Mouse (Mus musculus) intestine, embryonic 16.5 days (tissue): ENCODE data around the gene Slc35b2. TPM values are rescaled to one million over a fixed set of nuclear protein-coding genes. Genes with fewer than 3 reads are reported as not detected.

ENCODE experiments used
- ATAC-seq: fragments of 200-750 bp; cut with Nextera tagmentation; 2 replicates; pipeline ENCODE4 v1.8.0; 2017; ENCODE audit warnings: moderate TSS enrichment, moderate library complexity
- H3K27ac ChIP-seq: fragments of 300-500 bp; sonication (generic); 2 replicates; pipeline ENCODE4 v1.5.1; 2014; ENCODE audit warnings: mild to moderate bottlenecking, low read length
- H3K27me3 ChIP-seq: fragments of 300-500 bp; sonication (generic); replicated peaks from 2 replicates; pipeline ENCODE4 v1.6.1; 2014; ENCODE audit warnings: low read length, control low read depth, mixed read lengths; ENCODE audit not compliant: control insufficient read depth, insufficient read depth
- H3K36me3 ChIP-seq: fragments of 300-500 bp; sonication (generic); 2 replicates; pipeline ENCODE4 v1.6.1; 2014; ENCODE audit warnings: low read length, control low read depth; ENCODE audit not compliant: control insufficient read depth, insufficient read depth
- H3K4me1 ChIP-seq: fragments of 300-500 bp; sonication (generic); 2 replicates; pipeline ENCODE4 v1.6.1; 2014; ENCODE audit warnings: low read length, control low read depth, mixed read lengths; ENCODE audit not compliant: control insufficient read depth, insufficient read depth
- H3K4me2 ChIP-seq: fragments of 300-500 bp; sonication (generic); 2 replicates; pipeline ENCODE4 v1.6.1; 2014; ENCODE audit warnings: low read depth, low read length, control low read depth
- H3K4me3 ChIP-seq: fragments of 300-500 bp; sonication (generic); 2 replicates; pipeline ENCODE4 v1.5.1; 2014; ENCODE audit warnings: mild to moderate bottlenecking, low read length
- H3K9ac ChIP-seq: fragments of 300-500 bp; sonication (generic); 2 replicates; pipeline ENCODE4 v1.6.1; 2014; ENCODE audit warnings: low read depth, low read length
- H3K9me3 ChIP-seq: fragments of 300-500 bp; sonication (generic); 2 replicates; pipeline ENCODE4 v1.6.1; 2016; ENCODE audit warnings: low read length, control low read depth; ENCODE audit not compliant: control insufficient read depth
- WGBS: fragments of 180-500 bp; shearing (Covaris S2); extraction: QIAGEN DNeasy Blood & Tissue Kit; methylation state at CpG from one replicate; pipeline ENCODE4 v1.1.7; 2014; 5-methylcytosine and 5-hydroxymethylcytosine counted together
- polyA plus RNA-seq: library from polyadenylated mRNA; unstranded; fragments of >200 nt; fragmentation: Nextera tagmentation; extraction: Ambion mirVana; gene quantifications from 2 replicates; pipeline ENCODE4 v1.2.1, GENCODE M21; 2015

Gene Slc35b2
- polyA plus RNA-seq, result 132 and 136 TPM in 2 replicates

DNA sequence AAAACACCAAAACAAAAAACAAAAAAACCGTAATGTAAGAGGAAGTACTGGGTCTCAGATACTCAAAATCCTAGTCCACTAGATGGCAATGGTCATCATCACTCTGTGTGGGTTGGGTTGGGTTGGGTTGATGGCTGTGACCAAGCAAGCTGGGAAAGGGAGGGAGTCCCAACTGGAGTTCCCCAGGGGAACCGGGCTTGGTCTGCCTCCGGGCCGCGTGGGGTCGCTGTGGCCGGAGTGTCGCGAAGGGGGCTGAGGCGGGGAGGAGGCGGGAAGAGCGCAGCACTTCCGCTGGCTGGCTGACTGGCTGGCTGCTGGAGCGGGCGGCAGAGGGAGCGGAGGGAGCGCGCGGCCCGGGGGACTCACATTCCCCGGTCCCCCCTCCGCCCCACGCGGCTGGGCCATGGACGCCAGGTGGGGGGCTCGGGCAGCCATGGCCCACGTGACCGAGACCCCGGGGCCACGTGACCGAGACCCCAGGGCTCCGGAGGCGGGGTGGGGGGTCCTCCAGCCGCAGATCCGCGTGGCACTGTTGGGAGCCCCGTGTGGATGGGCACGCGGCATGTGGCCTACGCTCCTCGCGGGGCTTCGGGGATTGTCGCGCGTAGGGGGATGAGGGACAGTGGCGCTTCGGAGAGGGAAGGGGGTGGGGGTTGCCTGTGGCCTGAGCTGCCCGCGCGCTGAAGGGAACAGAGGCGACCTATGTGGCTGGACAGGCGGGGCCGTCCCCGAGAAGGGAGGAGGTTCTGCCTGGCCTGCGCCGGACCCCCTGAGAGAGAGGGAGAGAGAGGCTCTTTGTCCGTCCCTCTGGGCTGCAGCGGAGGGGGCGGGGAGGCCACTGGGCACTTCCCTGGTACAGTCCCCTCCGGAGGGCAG lies at the start of gene Slc35b2:
Gene Slc35b2 (plus strand): TSS at position 220 of the 876 bp plus-strand sequence.
- H3K27ac ChIP-seq, result peak within 1 kb of the TSS; percentile 81
- ATAC-seq, result peak; percentile 87
- under 1% methylated on average over 58 of the region's 61 CpGs for WGBS

DNA sequence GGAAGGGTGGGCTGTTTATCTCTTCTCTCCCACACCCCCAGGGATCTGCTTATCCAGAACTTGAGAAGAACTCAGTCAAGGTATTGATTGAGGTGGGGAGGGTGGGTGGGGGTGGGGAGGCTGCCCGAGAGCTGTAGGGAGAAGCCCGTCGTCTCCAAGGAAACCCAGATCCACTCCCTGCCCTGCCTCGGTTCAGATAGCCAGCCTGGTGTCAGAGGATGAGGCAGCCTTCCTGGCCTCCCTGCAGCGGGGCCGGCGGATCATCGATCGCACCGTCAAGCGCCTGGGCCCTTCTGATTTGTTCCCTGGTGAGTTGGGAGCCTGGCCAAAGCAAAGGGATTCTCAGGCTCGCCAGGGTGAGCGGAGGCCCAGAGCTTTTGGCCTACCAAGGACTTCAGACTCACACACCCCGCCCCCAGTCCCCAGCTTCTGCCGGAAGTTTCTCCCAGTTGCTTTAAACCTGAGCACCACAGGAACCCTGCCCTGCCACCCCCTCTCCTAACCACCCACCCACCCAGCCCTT lies 48.4 kb upstream of the Slc35b2 start:
- Histone ChIP-seq H3K4me1 (no peaks in the 10 kb centered on the region; the same call in 1 of the 2 replicates), H3K4me2 (no peak overlapping the region), H3K9me3 (no peaks in the 10 kb centered on the region), H3K9ac (no peak overlapping the region), H3K36me3 (peaks cover 10% of the 10 kb centered on the region), H3K27me3 (no peaks in the 10 kb centered on the region), H3K27ac (no peak overlapping the region), H3K4me3 (no peak overlapping the region)
- peak; percentile 57; the same call in 1 of the 2 replicates for ATAC-seq
- 53% methylated on average over 15 of the region's 15 CpGs for WGBS

More for the DNA sequence above, at the start of gene Slc35b2:
- Histone ChIP-seq H3K4me2 (peak within 1 kb of the TSS; percentile 89), H3K9ac (peak within 1 kb of the TSS; percentile 97), H3K4me1 (peaks cover 16% of the 10 kb centered on the region), H3K27me3 (no peaks in the 10 kb centered on the region), H3K36me3 (peaks cover 14% of the 10 kb centered on the region), H3K9me3 (no peaks in the 10 kb centered on the region), H3K4me3 (peak within 1 kb of the TSS; percentile 88)

DNA sequence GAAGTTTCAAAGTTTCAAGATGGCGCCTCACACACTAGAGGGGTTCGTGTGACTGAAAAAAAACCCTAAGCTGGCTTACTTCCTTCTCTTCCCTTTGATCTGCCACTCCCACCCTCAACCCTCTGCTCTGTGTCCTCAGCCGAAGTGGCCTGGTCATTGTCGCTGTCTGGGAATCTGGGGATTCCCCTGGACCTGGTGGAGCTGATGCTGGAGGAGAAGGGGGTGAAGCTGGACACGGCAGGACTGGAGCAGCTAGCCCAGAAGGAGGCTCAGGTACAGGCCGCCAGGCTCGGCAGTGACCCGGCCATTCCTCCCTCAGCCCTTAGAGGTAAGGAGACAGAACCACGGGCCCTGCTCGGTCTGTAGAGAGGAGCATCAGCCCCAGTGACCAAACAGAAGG lies 47.9 kb upstream of the Slc35b2 start:
- 81% methylated on average over 10 of the region's 10 CpGs for WGBS
- no peak overlapping the region for H3K9ac ChIP-seq
- ATAC-seq, result no peak

DNA sequence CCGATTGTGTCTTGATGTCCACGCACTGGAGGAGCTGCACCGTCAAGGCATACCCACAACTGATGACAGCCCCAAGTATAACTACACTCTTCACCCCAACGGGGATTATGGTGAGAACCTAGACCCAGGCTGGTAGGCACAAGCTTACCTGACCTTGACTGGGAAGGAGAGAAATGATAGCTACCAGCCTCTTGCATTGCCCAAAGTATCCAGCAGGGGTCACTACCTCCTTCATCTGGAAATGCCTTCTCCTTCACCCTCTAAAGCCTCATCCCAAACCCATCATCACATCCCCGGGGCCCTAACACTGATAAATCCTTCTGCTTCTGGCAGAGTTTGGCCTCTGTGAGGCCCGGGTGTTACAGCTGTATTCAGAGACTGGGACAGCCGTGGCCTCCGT lies 47.2 kb upstream of the Slc35b2 start:
- Histone ChIP-seq H3K9ac (no peak overlapping the region), H3K9me3 (no peaks in the 10 kb centered on the region), H3K36me3 (peaks cover 10% of the 10 kb centered on the region), H3K27ac (no peak overlapping the region), H3K4me1 (no peaks in the 10 kb centered on the region; the same call in 1 of the 2 replicates), H3K4me2 (no peak overlapping the region), H3K4me3 (no peak overlapping the region), H3K27me3 (no peaks in the 10 kb centered on the region)
- 52% methylated on average over 8 of the region's 8 CpGs for WGBS
- 0 out of 2 replicates have a peak, but pooled peaks have one; percentile 11 for ATAC-seq

More for the DNA sequence above, 47.9 kb upstream of the Slc35b2 start:
- H3K27me3 ChIP-seq, result no peaks in the 10 kb centered on the region
- H3K27ac ChIP-seq, result no peak overlapping the region
- H3K4me2 ChIP-seq, result no peak overlapping the region
- H3K36me3 ChIP-seq, result peaks cover 10% of the 10 kb centered on the region
- no peaks in the 10 kb centered on the region for H3K9me3 ChIP-seq
- H3K4me1 ChIP-seq, result no peaks in the 10 kb centered on the region; the same call in 1 of the 2 replicates
- H3K4me3 ChIP-seq, result no peak overlapping the region

DNA sequence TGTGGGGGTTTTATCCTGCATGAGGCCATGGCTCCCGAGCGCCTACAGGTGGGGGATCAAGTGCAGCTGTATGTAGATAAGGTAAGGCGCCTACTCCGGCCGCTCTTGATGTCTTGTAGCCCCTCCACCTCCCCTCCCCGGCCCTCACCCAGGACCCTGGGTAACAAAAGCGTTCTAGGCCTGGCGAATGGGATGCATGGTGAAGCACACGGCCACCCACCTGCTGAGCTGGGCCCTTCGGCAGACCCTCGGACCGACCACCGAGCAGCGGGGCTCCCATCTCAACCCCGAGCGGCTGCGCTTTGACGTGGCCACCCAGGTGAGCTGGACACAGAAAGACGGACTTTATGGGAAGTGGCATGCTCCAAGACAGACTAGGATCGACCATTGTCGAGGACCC lies 46.5 kb upstream of the Slc35b2 start:
- H3K27ac ChIP-seq, result no peak overlapping the region
- no peaks in the 10 kb centered on the region; the same call in 1 of the 2 replicates for H3K4me1 ChIP-seq
- no peak overlapping the region for H3K9ac ChIP-seq
- H3K4me2 ChIP-seq, result no peak overlapping the region
- ATAC-seq, result no peak
- no peak overlapping the region for H3K4me3 ChIP-seq
- no peaks in the 10 kb centered on the region for H3K9me3 ChIP-seq
- peaks cover 10% of the 10 kb centered on the region for H3K36me3 ChIP-seq
- no peaks in the 10 kb centered on the region for H3K27me3 ChIP-seq
- 91% methylated on average over 21 of the region's 21 CpGs for whole genome bisulfite sequencing

DNA sequence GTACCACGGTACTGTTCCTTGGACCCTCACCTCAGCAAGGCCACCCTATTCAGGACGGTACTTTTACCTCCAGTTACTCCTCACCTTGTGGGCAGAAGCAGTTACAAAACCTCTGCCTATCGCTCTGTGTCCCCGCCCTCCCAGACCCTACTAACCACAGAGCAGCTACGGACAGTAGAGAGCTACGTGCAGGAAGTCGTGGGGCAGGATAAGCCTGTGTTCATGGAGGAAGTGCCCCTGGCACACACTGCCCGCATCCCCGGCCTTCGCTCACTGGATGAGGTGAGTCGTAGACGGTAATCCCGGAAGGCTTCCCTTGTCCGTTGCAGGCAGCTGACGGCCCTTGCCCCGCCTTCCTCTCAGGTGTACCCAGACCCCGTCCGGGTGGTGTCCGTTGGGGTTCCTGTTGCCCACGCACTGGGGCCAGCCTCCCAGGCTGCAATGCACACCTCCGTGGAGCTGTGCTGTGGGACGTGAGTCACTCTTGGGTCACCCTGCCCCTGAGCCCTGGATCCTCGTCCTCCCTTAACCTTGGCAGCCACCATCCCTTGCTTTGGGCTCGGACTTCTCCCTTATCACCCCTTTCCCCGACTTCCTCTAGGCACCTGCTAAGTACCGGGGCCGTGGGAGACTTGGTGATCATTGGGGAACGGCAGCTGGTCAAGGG lies 46.0 kb upstream of the Slc35b2 start:
- ATAC-seq, result no peak
- WGBS, result 90% methylated on average over 28 of the region's 28 CpGs
- no peak overlapping the region for H3K9ac ChIP-seq
- peaks cover 1% of the 10 kb centered on the region; the same call in 1 of the 2 replicates for H3K4me1 ChIP-seq
- peaks cover 10% of the 10 kb centered on the region for H3K36me3 ChIP-seq
- no peak overlapping the region for H3K4me2 ChIP-seq
- no peaks in the 10 kb centered on the region for H3K9me3 ChIP-seq
- no peak overlapping the region for H3K4me3 ChIP-seq
- 0 out of 2 replicates have a peak, but pooled peaks cover 3% of the 10 kb centered on the region for H3K27me3 ChIP-seq
- no peak overlapping the region for H3K27ac ChIP-seq

DNA sequence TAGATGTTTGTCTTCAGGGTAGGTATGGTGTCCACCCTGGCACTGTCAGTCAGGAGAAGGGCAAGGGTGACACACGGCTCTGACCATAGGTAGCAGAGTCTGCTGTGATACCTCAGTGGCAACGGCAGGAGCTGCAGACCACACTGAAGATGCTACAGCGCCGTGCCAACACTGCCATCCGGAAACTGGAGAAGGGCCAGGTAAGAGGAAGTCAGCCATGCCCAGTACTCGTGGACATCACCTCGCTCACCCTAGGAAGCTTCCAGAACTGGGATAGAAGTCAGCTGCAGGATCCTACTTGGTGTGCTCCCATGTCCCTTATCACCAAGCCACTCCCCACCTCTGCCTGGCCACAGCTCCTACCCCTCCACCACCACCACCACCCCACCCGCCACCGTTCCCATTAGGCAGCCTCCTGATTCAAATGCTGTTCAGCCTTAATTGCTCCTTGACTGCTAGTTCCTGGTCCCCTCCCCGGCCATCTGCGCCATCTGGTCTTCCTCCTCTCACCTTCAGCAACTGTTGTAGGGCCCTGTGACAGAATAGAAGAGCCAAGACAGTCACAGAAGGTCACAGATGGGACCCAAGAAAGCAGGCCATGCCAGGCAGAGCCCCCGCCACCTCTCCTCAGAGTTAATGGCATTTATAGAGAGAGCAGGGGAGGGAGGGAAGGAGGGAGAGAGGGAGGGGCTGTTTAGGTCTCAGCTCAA lies 44.8 kb upstream of the Slc35b2 start:
- 75% methylated on average over 12 of the region's 12 CpGs for WGBS

DNA sequence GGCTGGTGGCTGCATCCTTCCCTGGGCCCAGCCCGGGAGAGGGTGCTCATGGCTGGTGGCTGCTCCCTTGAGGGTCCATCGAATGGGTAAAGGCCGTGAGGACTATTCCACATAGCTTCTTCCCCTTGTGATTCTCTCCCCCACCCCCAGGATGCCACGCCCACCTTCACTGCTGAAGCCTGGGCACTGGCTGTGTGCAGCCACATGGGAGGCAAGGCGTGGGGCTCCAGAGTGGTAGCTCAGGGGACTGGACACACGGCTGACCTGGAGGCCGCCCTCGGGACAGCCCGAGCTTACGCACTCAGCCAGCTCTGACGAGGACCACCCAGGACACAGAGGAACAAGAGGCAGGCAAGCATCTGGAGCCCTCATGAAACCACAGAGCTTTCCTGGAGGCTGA lies 43.5 kb upstream of the Slc35b2 start:
- no peak for ATAC-seq
- no peak overlapping the region for H3K9ac ChIP-seq
- peaks cover 7% of the 10 kb centered on the region for H3K36me3 ChIP-seq
- H3K4me3 ChIP-seq, result no peak overlapping the region
- H3K27me3 ChIP-seq, result peaks cover 12% of the 10 kb centered on the region; the same call in 1 of the 2 replicates
- H3K4me2 ChIP-seq, result no peak overlapping the region
- WGBS, result 72% methylated on average over 11 of the region's 11 CpGs
- peaks cover 8% of the 10 kb centered on the region; the same call in 1 of the 2 replicates for H3K4me1 ChIP-seq
- no peaks in the 10 kb centered on the region for H3K9me3 ChIP-seq
- no peak overlapping the region for H3K27ac ChIP-seq

More for the DNA sequence above, 44.8 kb upstream of the Slc35b2 start:
- Histone ChIP-seq H3K27me3 (peaks cover 3% of the 10 kb centered on the region; the same call in 1 of the 2 replicates), H3K9ac (no peak overlapping the region), H3K4me3 (no peak overlapping the region), H3K27ac (no peak overlapping the region), H3K36me3 (peaks cover 7% of the 10 kb centered on the region), H3K4me2 (no peak overlapping the region), H3K9me3 (no peaks in the 10 kb centered on the region), H3K4me1 (peaks cover 8% of the 10 kb centered on the region; the same call in 1 of the 2 replicates)
- ATAC-seq, result no peak
